Mouse (Mus musculus): ENCODE results near the gene Sar1a. TPM values are rescaled to one million over a fixed set of nuclear protein-coding genes. Genes with fewer than 3 reads are reported as not detected.

Sar1a gene
- polyA plus RNA-seq, 1 experiment: 41.5 TPM

GRCm38 (mm10) chr10:61662391-61662988 is 17.6 kb upstream of the Sar1a start:
- no peak for TF ChIP-seq GATA1 (IDR thresholded peaks at IDR 0.05; ENCODE audit: low read length)

- no peak for TF ChIP-seq GATA1 (IDR thresholded peaks at IDR 0.05; ENCODE audit: low read length)
Measured at GRCm38 (mm10) chr10:61665111-61665510, 15.0 kb upstream of the Sar1a start.

GRCm38 (mm10) chr10:61665651-61666050 is 14.4 kb upstream of the Sar1a start:
- TF ChIP-seq GATA1 (IDR thresholded peaks at IDR 0.05; ENCODE audit: low read length): no peak

- no peak for TF ChIP-seq GATA1 (IDR thresholded peaks at IDR 0.05; ENCODE audit: low read length)
Measured at GRCm38 (mm10) chr10:61669289-61669688, 10.8 kb upstream of the Sar1a start.

- no peak for TF ChIP-seq GATA1 (IDR thresholded peaks at IDR 0.05; ENCODE audit: low read length)
Measured at GRCm38 (mm10) chr10:61669896-61670295, 10.2 kb upstream of the Sar1a start.

- no peak for TF ChIP-seq GATA1 (IDR thresholded peaks at IDR 0.05; ENCODE audit: low read length)
Measured at GRCm38 (mm10) chr10:61670758-61671157, 9.3 kb upstream of the Sar1a start.

GRCm38 (mm10) chr10:61675935-61676334 is 4.2 kb upstream of the Sar1a start:
- TF ChIP-seq GATA1 (IDR thresholded peaks at IDR 0.05; ENCODE audit: low read length): no peak

- TF ChIP-seq GATA1 (IDR thresholded peaks at IDR 0.05; ENCODE audit: low read length): no peak
Measured at GRCm38 (mm10) chr10:61679545-61679944, 554 bp upstream of the Sar1a start.

GRCm38 (mm10) chr10:61689405-61689804 is 9.3 kb downstream of the Sar1a start:
- no peak for TF ChIP-seq GATA1 (IDR thresholded peaks at IDR 0.05; ENCODE audit: low read length)

GRCm38 (mm10) chr10:61693563-61693962 is 13.5 kb downstream of the Sar1a start:
- no peak for TF ChIP-seq GATA1 (IDR thresholded peaks at IDR 0.05; ENCODE audit: low read length)

- no peak for TF ChIP-seq GATA1 (IDR thresholded peaks at IDR 0.05; ENCODE audit: low read length)
Measured at GRCm38 (mm10) chr10:61694870-61695670, 15.0 kb downstream of the Sar1a start, which contains the start of gene Tysnd1. Gene Tysnd1 (plus strand): TSS chr10:61695514.

GRCm38 (mm10) chr10:61695703-61696559 is 15.8 kb downstream of the Sar1a start:
- TF ChIP-seq GATA1 (IDR thresholded peaks at IDR 0.05; ENCODE audit: low read length): no peak

GRCm38 (mm10) chr10:61696560-61696823 is 16.4 kb downstream of the Sar1a start:
- TF ChIP-seq GATA1 (IDR thresholded peaks at IDR 0.05; ENCODE audit: low read length): no peak

GRCm38 (mm10) chr10:61697028-61697427 is 16.9 kb downstream of the Sar1a start:
- no peak for TF ChIP-seq GATA1 (IDR thresholded peaks at IDR 0.05; ENCODE audit: low read length)

- TF ChIP-seq GATA1 (IDR thresholded peaks at IDR 0.05; ENCODE audit: low read length): no peak
Measured at GRCm38 (mm10) chr10:61704663-61705062, 24.6 kb downstream of the Sar1a start.
